In genomic region chr2:181147546-181148317, GRCm38 (mm10) we compare ENCODE assay signal across 8 mouse cellular contexts. TPM values are rescaled to one million over a fixed set of nuclear protein-coding genes. Genes with fewer than 3 reads are reported as not detected.
DNase-seq lines count a peak whose midpoint lies in the region; ATAC-seq and TF ChIP-seq lines count a peak whose summit lies in the region.

No protein-coding gene starts in this region.

- TF ChIP-seq CTCF in cerebellum, adult 2 months (IDR thresholded peaks at IDR 0.05; ENCODE audit: borderline replicate concordance, insufficient read depth, low read depth, low read length): no peak
- TF ChIP-seq CTCF in bone marrow macrophage, adult 2 months (IDR thresholded peaks at IDR 0.05; ENCODE audit: low read depth, low read length): no peak

- TF ChIP-seq POLR2A in cerebellum, adult 2 months (IDR thresholded peaks at IDR 0.05; ENCODE audit: borderline replicate concordance, insufficient read depth, low read length): no peak
- no peak for TF ChIP-seq POLR2A in bone marrow macrophage, adult 2 months (IDR thresholded peaks at IDR 0.05; ENCODE audit: borderline replicate concordance, low read depth, low read length)

- H3K36me3 ChIP-seq in heart, embryonic 11.5 days (ENCODE audit: control insufficient read depth, insufficient read depth, low read length): no peaks in the 10 kb centered on the region
- H3K36me3 ChIP-seq in kidney, embryonic 16.5 days (ENCODE audit: insufficient read depth, low read length): no peaks in the 10 kb centered on the region
- H3K36me3 ChIP-seq in stomach, embryonic 14.5 days (ENCODE audit: control insufficient read depth, insufficient read depth, low read length): no peaks in the 10 kb centered on the region

- H3K9ac ChIP-seq in heart, embryonic 11.5 days (ENCODE audit: low read depth, low read length): no peak overlapping the region
- H3K9ac ChIP-seq in kidney, embryonic 16.5 days (replicated peaks; ENCODE audit: low read length): 0 out of 2 replicates have a peak overlapping the region, but pooled peaks have one; percentile 36
- no peak overlapping the region for H3K9ac ChIP-seq in stomach, embryonic 14.5 days (replicated peaks; ENCODE audit: low read depth, low read length)

- H3K4me2 ChIP-seq in heart, embryonic 11.5 days: peak overlapping the region; percentile 79
- peak overlapping the region; percentile 64 for H3K4me2 ChIP-seq in kidney, embryonic 16.5 days (replicated peaks; ENCODE audit: low read depth, low read length)
- H3K4me2 ChIP-seq in stomach, embryonic 14.5 days (replicated peaks; ENCODE audit: low read depth, low read length): peak overlapping the region; percentile 80

- H3K4me1 ChIP-seq in cerebellum, adult 2 months (ENCODE audit: control insufficient read depth, insufficient read depth, low read length): peaks cover 70% of the 10 kb centered on the region
- H3K4me1 ChIP-seq in bone marrow macrophage, adult 2 months (ENCODE audit: control insufficient read depth, insufficient read depth, low read length): no peaks in the 10 kb centered on the region
- 0 out of 2 replicates have a peak, but pooled peaks cover 3% of the 10 kb centered on the region for H3K4me1 ChIP-seq in heart, embryonic 11.5 days (ENCODE audit: control insufficient read depth, insufficient read depth, low read length)
- peaks cover 8% of the 10 kb centered on the region; the same call in 1 of the 2 replicates for H3K4me1 ChIP-seq in kidney, embryonic 16.5 days (ENCODE audit: insufficient read depth, low read length)
- H3K4me1 ChIP-seq in stomach, embryonic 14.5 days (ENCODE audit: control insufficient read depth, insufficient read depth, low read length): no peaks in the 10 kb centered on the region

- no peaks in the 10 kb centered on the region for H3K9me3 ChIP-seq in heart, embryonic 11.5 days (replicated peaks; ENCODE audit: control insufficient read depth, low read length)
- no peaks in the 10 kb centered on the region for H3K9me3 ChIP-seq in kidney, embryonic 16.5 days (ENCODE audit: low read length)
- H3K9me3 ChIP-seq in stomach, embryonic 14.5 days (ENCODE audit: control insufficient read depth, low read depth, low read length): no peaks in the 10 kb centered on the region

- 6% methylated on average over 61 of the region's 61 CpGs for WGBS in cerebellum, adult 2 months
- WGBS in heart, embryonic 11.5 days (ENCODE audit: insufficient replicate concordance): under 1% methylated on average over 47 of the region's 61 CpGs
- under 1% methylated on average over 61 of the region's 61 CpGs for WGBS in kidney, embryonic 16.5 days
- WGBS in stomach, embryonic 14.5 days: under 1% methylated on average over 58 of the region's 61 CpGs

- no peak for ATAC-seq in cerebellum, adult (ENCODE audit: insufficient number of reproducible peaks, low FRiP score, low TSS enrichment)
- no peak; the same call in 1 of the 2 replicates for ATAC-seq in heart, embryonic 11.5 days (replicated peaks; ENCODE audit: insufficient number of reproducible peaks, low FRiP score, low TSS enrichment)
- peak; percentile 29; the same call in 1 of the 2 replicates for ATAC-seq in kidney, embryonic 16.5 days (ENCODE audit: low FRiP score, low TSS enrichment)
- ATAC-seq in stomach, embryonic 14.5 days (ENCODE audit: insufficient number of reproducible peaks, insufficient read depth, low FRiP score, low read depth): 0 out of 2 replicates have a peak, but pooled peaks have one; percentile 34

- peak; percentile 57 to 67 for DNase-seq in cerebellum, adult 2 months
- DNase-seq in lung, postnatal 14 days: peak; percentile 31
- no peak for DNase-seq in spleen, adult 12 weeks (ENCODE audit: low spot score)

- H3K4me3 ChIP-seq in cerebellum, adult 2 months (replicated peaks; ENCODE audit: insufficient read depth, low read depth, low read length): no peak overlapping the region
- H3K4me3 ChIP-seq in bone marrow macrophage, adult 2 months (ENCODE audit: insufficient read depth, low read length): peak overlapping the region; percentile 29
- H3K4me3 ChIP-seq in heart, embryonic 11.5 days (ENCODE audit: low read depth, low read length): peak overlapping the region; percentile 46
- peak overlapping the region; percentile 46 for H3K4me3 ChIP-seq in kidney, embryonic 16.5 days (ENCODE audit: low read length)
- peak overlapping the region; percentile 34 for H3K4me3 ChIP-seq in stomach, embryonic 14.5 days (ENCODE audit: low read depth, low read length)

- no peaks in the 10 kb centered on the region for H3K27me3 ChIP-seq in cerebellum, adult 2 months (ENCODE audit: control insufficient read depth, insufficient read depth, low read length)
- H3K27me3 ChIP-seq in heart, embryonic 11.5 days (ENCODE audit: control insufficient read depth, insufficient read depth, low read length): peaks cover 60% of the 10 kb centered on the region
- peaks cover 26% of the 10 kb centered on the region for H3K27me3 ChIP-seq in kidney, embryonic 16.5 days (ENCODE audit: insufficient read depth, low read length)
- H3K27me3 ChIP-seq in stomach, embryonic 14.5 days (ENCODE audit: control insufficient read depth, insufficient read depth, low read length): peaks cover 20% of the 10 kb centered on the region; the same call in 1 of the 2 replicates

- peak overlapping the region; percentile 41; the same call in 1 of the 2 replicates for H3K27ac ChIP-seq in cerebellum, adult 2 months (ENCODE audit: insufficient read depth, low read length)
- no peak overlapping the region for H3K27ac ChIP-seq in bone marrow macrophage, adult 2 months (ENCODE audit: insufficient read depth, low read depth, low read length)
- H3K27ac ChIP-seq in heart, embryonic 11.5 days (ENCODE audit: low read depth, low read length): no peak overlapping the region
- H3K27ac ChIP-seq in kidney, embryonic 16.5 days (ENCODE audit: low read length): no peak overlapping the region
- no peak overlapping the region for H3K27ac ChIP-seq in stomach, embryonic 14.5 days (ENCODE audit: low read length)

RNA-seq across cellular contexts. Expression of gene Eef1a2, which starts 9.1 kb away (rescaled TPM):
- polyA plus RNA-seq in cerebellum, adult 2 months (2012; rRNA removed): 1,226 and 1,413 TPM in 2 replicates
- 0.39 TPM in 1 of 2 replicates, not detected in the other for polyA plus RNA-seq in bone marrow macrophage, adult 2 months (2012; ENCODE audit: insufficient read depth, insufficient read length, missing spikeins)
- 4.6 and 5.7 TPM in 2 replicates for polyA plus RNA-seq in heart, embryonic 11.5 days (2014; fragmentation: Nextera tagmentation; extraction: Ambion mirVana)
- polyA plus RNA-seq in kidney, embryonic 16.5 days (2015; fragmentation: Nextera tagmentation; extraction: Ambion mirVana): 0.10 TPM in 1 of 2 replicates, not detected in the other
- polyA plus RNA-seq in stomach, embryonic 14.5 days (2014; fragmentation: Nextera tagmentation; extraction: Ambion mirVana): 0.23 and 0.28 TPM in 2 replicates

RNA-seq across cellular contexts. Expression of gene Kcnq2, which starts 12.6 kb away (rescaled TPM):
- polyA plus RNA-seq in cerebellum, adult 2 months (2012; rRNA removed): 115 and 125 TPM in 2 replicates
- not detected in 2 replicates for polyA plus RNA-seq in bone marrow macrophage, adult 2 months (2012; ENCODE audit: insufficient read depth, insufficient read length, missing spikeins)
- 0.17 and 0.30 TPM in 2 replicates for polyA plus RNA-seq in heart, embryonic 11.5 days (2014; fragmentation: Nextera tagmentation; extraction: Ambion mirVana)
- polyA plus RNA-seq in kidney, embryonic 16.5 days (2015; fragmentation: Nextera tagmentation; extraction: Ambion mirVana): 0.16 and 0.44 TPM in 2 replicates
- polyA plus RNA-seq in stomach, embryonic 14.5 days (2014; fragmentation: Nextera tagmentation; extraction: Ambion mirVana): 3.0 TPM in 2 replicates

RNA-seq across cellular contexts. Expression of gene Ppdpf, which starts 39.3 kb away (rescaled TPM):
- polyA plus RNA-seq in cerebellum, adult 2 months (2012; rRNA removed): 110 and 111 TPM in 2 replicates
- 46.1 and 47.5 TPM in 2 replicates for polyA plus RNA-seq in bone marrow macrophage, adult 2 months (2012; ENCODE audit: insufficient read depth, insufficient read length, missing spikeins)
- polyA plus RNA-seq in heart, embryonic 11.5 days (2014; fragmentation: Nextera tagmentation; extraction: Ambion mirVana): 187 and 214 TPM in 2 replicates
- 302 and 310 TPM in 2 replicates for polyA plus RNA-seq in kidney, embryonic 16.5 days (2015; fragmentation: Nextera tagmentation; extraction: Ambion mirVana)
- 354 and 378 TPM in 2 replicates for polyA plus RNA-seq in stomach, embryonic 14.5 days (2014; fragmentation: Nextera tagmentation; extraction: Ambion mirVana)

RNA-seq across cellular contexts. Expression of gene Ptk6, which starts 54.9 kb away (rescaled TPM):
- polyA plus RNA-seq in cerebellum, adult 2 months (2012; rRNA removed): 0.03 and 0.07 TPM in 2 replicates
- polyA plus RNA-seq in bone marrow macrophage, adult 2 months (2012; ENCODE audit: insufficient read depth, insufficient read length, missing spikeins): not detected in 2 replicates
- not detected in 2 replicates for polyA plus RNA-seq in heart, embryonic 11.5 days (2014; fragmentation: Nextera tagmentation; extraction: Ambion mirVana)
- not detected in 2 replicates for polyA plus RNA-seq in kidney, embryonic 16.5 days (2015; fragmentation: Nextera tagmentation; extraction: Ambion mirVana)
- not detected in 2 replicates for polyA plus RNA-seq in stomach, embryonic 14.5 days (2014; fragmentation: Nextera tagmentation; extraction: Ambion mirVana)

Comparison
In these comparisons a context has a peak if more than half of its experiments do, and no peak if none do; other contexts are left out.
1. ATAC-seq: peak in kidney, embryonic 16.5 days (single experiment) and stomach, embryonic 14.5 days (single experiment); none in cerebellum, adult (single experiment) and heart, embryonic 11.5 days (single experiment).
2. RNA of gene Eef1a2, which starts 9.1 kb away (polyA plus RNA-seq): 1,226 to 1,413 TPM in cerebellum, adult 2 months; 4.6 to 5.7 TPM in heart, embryonic 11.5 days, 0.23 to 0.28 TPM in stomach, embryonic 14.5 days, 0.39 TPM in bone marrow macrophage, adult 2 months and 0.10 TPM in kidney, embryonic 16.5 days; every median in the first group is over 100 times any median in the second.
3. RNA of gene Kcnq2, which starts 12.6 kb away (polyA plus RNA-seq): 115 to 125 TPM in cerebellum, adult 2 months; 3.0 TPM in stomach, embryonic 14.5 days, 0.17 to 0.30 TPM in heart, embryonic 11.5 days, 0.16 to 0.44 TPM in kidney, embryonic 16.5 days and not detected in bone marrow macrophage, adult 2 months; every median in the first group is over 10 times any median in the second.
4. Peak in every context shown above with its lines, with median percentiles within 50 percentile points of each other: H3K4me2 ChIP-seq.